Mouse (Mus musculus): ENCODE measurements at regions not wholly inside any gene's neighbourhood (a gene's known extent, or its start where the extent isn't known, plus 50 kb on each side); places are given as distances from the start of the nearest gene placed in this dataset.

DNA sequence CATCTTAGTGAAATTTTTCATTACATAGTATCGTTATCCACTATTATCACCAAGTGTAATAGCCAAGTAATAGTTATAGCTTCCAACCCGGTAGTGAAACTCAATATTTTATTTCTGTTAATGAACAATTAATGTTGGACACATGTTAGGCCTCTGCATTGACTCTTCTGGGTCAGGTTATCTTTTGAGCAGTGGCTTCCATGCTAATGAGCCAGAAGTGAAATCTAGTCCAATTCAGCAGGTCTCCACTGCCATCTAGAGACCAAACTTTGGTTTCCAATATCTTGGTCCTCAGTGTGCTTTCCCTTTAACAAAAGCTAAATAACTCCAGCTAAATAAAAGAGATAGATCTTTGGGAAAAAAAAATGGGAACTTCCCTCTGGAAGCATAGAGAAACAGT lies 258.9 kb upstream of the Aldoart1 start:
- H3K27me3 ChIP-seq (replicated peaks; ENCODE audit: insufficient read depth, low read length), result no peaks in the 10 kb centered on the region
- no peaks in the 10 kb centered on the region for H3K4me1 ChIP-seq (ENCODE audit: insufficient read depth, low read depth, low read length)
- no peak overlapping the region for H3K4me3 ChIP-seq (ENCODE audit: low read depth, low read length)
- TF ChIP-seq CTCF (IDR thresholded peaks at IDR 0.05) (peak; percentile 62), EP300 (IDR thresholded peaks at IDR 0.05) (no peak)
- no peak overlapping the region for H3K27ac ChIP-seq (ENCODE audit: low read length)
- DNase-seq (ENCODE audit: low spot score) (peak; percentile 36), ATAC-seq (no peak)
- H3K4me2 ChIP-seq (replicated peaks; ENCODE audit: low read depth, low read length), result no peak overlapping the region
- WGBS, result 62% methylated on average over 2 of the region's 2 CpGs
- no peaks in the 10 kb centered on the region for H3K36me3 ChIP-seq (ENCODE audit: insufficient read depth, low read length)
- H3K9me3 ChIP-seq (ENCODE audit: low read length), result no peaks in the 10 kb centered on the region
- H3K9ac ChIP-seq (replicated peaks; ENCODE audit: low read depth), result no peak overlapping the region

Data from lung, postnatal 0 days (tissue).